Mouse (Mus musculus): ENCODE measurements around the gene Abl1. TPM values are rescaled to one million over a fixed set of nuclear protein-coding genes. Genes with fewer than 3 reads are reported as not detected.

Gene Abl1
- total RNA-seq, 2 experiments from 2014 or later = 51.3 to 54.4 TPM

GRCm38 (mm10) chr2:31681731-31682235 lies 6.4 kb upstream of the Abl1 start:
- DNase-seq = no peak
- intact Hi-C loops (cut with DNase I) = no loop called here

GRCm38 (mm10) chr2:31683666-31684065 lies 4.5 kb upstream of the Abl1 start:
- intact Hi-C loops (cut with DNase I) = no loop called here
- peak; percentile 66 for DNase-seq

GRCm38 (mm10) chr2:31689045-31689444 lies 869 bp downstream of the Abl1 start:
- DNase-seq = no peak
- intact Hi-C loops (cut with DNase I) = loop anchor here (2.0 to 5.0 kb wide), 2 partner anchors 98 to 223 kb away; no protein-coding TSS in a partner anchor

- intact Hi-C loops (cut with DNase I) = loop anchor here (10.0 kb wide), 1 partner anchor 55 kb away; no protein-coding TSS in a partner anchor
- no peak for DNase-seq
These were observed 1.9 kb downstream of the Abl1 start for GRCm38 (mm10) chr2:31690063-31690462.

- intact Hi-C loops (cut with DNase I) = loop anchor here (10.0 kb wide), 1 partner anchor 47 kb away; no protein-coding TSS in a partner anchor
- no peak for DNase-seq
These were observed 10.0 kb downstream of the Abl1 start for GRCm38 (mm10) chr2:31698209-31698608.

GRCm38 (mm10) chr2:31700545-31701446 lies 12.6 kb downstream of the Abl1 start:
- intact Hi-C loops (cut with DNase I) = no loop called here
- DNase-seq = no peak

GRCm38 (mm10) chr2:31703226-31703625 lies 15.1 kb downstream of the Abl1 start:
- intact Hi-C loops (cut with DNase I) = no loop called here

GRCm38 (mm10) chr2:31705914-31706313 lies 17.7 kb downstream of the Abl1 start:
- intact Hi-C loops (cut with DNase I) = no loop called here
- no peak for DNase-seq

More at GRCm38 (mm10) chr2:31703226-31703625, 15.1 kb downstream of the Abl1 start:
- DNase-seq = no peak

- DNase-seq = no peak
- intact Hi-C loops (cut with DNase I) = no loop called here
These were observed 18.4 kb downstream of the Abl1 start for GRCm38 (mm10) chr2:31706531-31706930.

GRCm38 (mm10) chr2:31712716-31713115 lies 24.5 kb downstream of the Abl1 start:
- intact Hi-C loops (cut with DNase I) = no loop called here
- peak; percentile 44 for DNase-seq

GRCm38 (mm10) chr2:31713813-31714212 lies 25.6 kb downstream of the Abl1 start:
- intact Hi-C loops (cut with DNase I) = no loop called here
- DNase-seq = no peak

- DNase-seq = no peak
- intact Hi-C loops (cut with DNase I) = no loop called here
These were observed 26.6 kb downstream of the Abl1 start for GRCm38 (mm10) chr2:31714780-31715179.

GRCm38 (mm10) chr2:31715985-31716384 lies 27.8 kb downstream of the Abl1 start:
- DNase-seq = no peak
- intact Hi-C loops (cut with DNase I) = no loop called here

- no peak for DNase-seq
- intact Hi-C loops (cut with DNase I) = no loop called here
These were observed 31.2 kb downstream of the Abl1 start for GRCm38 (mm10) chr2:31719202-31719880.

GRCm38 (mm10) chr2:31719944-31720343 lies 31.8 kb downstream of the Abl1 start:
- intact Hi-C loops (cut with DNase I) = no loop called here
- no peak for DNase-seq

GRCm38 (mm10) chr2:31720783-31721182 lies 32.6 kb downstream of the Abl1 start:
- intact Hi-C loops (cut with DNase I) = no loop called here
- DNase-seq = peak; percentile 13

GRCm38 (mm10) chr2:31724730-31725490 lies 36.7 kb downstream of the Abl1 start:
- intact Hi-C loops (cut with DNase I) = no loop called here
- no peak for DNase-seq

GRCm38 (mm10) chr2:31727576-31728277 lies 39.6 kb downstream of the Abl1 start:
- intact Hi-C loops (cut with DNase I) = no loop called here
- no peak for DNase-seq

GRCm38 (mm10) chr2:31730640-31731039 lies 42.5 kb downstream of the Abl1 start:
- intact Hi-C loops (cut with DNase I) = no loop called here
- DNase-seq = no peak

- intact Hi-C loops (cut with DNase I) = no loop called here
These were observed 44.3 kb downstream of the Abl1 start for GRCm38 (mm10) chr2:31732497-31732896.

More at GRCm38 (mm10) chr2:31732497-31732896, 44.3 kb downstream of the Abl1 start:
- DNase-seq = no peak

Data from left cerebral cortex, postnatal 4 days (tissue).